Mouse (Mus musculus): ENCODE results near the gene Ccnjl. TPM values are rescaled to one million over a fixed set of nuclear protein-coding genes. Genes with fewer than 3 reads are reported as not detected.

Gene Ccnjl
- polyA plus RNA-seq, 1 experiment from 2014 or later, result 8.1 TPM

GRCm38 (mm10) chr11:43632566-43632965 is 104.0 kb downstream of the Ccnjl start:
- peaks cover 7% of the 10 kb centered on the region for H3K4me1 ChIP-seq (ENCODE audit: control insufficient read depth, insufficient read depth, low read length)
- no peak overlapping the region for H3K4me3 ChIP-seq (ENCODE audit: low read depth, low read length)
- WGBS, result 47% methylated on average over 4 of the region's 4 CpGs
- no peak overlapping the region for H3K27ac ChIP-seq (replicated peaks; ENCODE audit: low read depth, low read length)
- no peaks in the 10 kb centered on the region for H3K36me3 ChIP-seq (ENCODE audit: control insufficient read depth, insufficient read depth, low read length)
- ATAC-seq (ENCODE audit: low read depth) (no peak), DNase-seq (ENCODE audit: low spot score) (no peak)
- H3K9me3 ChIP-seq (ENCODE audit: control insufficient read depth, low read length), result no peaks in the 10 kb centered on the region
- H3K9ac ChIP-seq (ENCODE audit: low read depth, low read length), result no peak overlapping the region
- H3K27me3 ChIP-seq (replicated peaks; ENCODE audit: control insufficient read depth, insufficient read depth, low read length), result no peaks in the 10 kb centered on the region
- H3K4me2 ChIP-seq (ENCODE audit: low read depth, low read length), result no peak overlapping the region

- no peak for ATAC-seq (ENCODE audit: low read depth)
- H3K27ac ChIP-seq (replicated peaks; ENCODE audit: low read depth, low read length), result no peak overlapping the region
- 78% methylated on average over 6 of the region's 6 CpGs for WGBS
- H3K4me2 ChIP-seq (ENCODE audit: low read depth, low read length), result no peak overlapping the region
- no peak for DNase-seq (ENCODE audit: low spot score)
- H3K4me3 ChIP-seq (ENCODE audit: low read depth, low read length), result no peak overlapping the region
- H3K4me1 ChIP-seq (ENCODE audit: control insufficient read depth, insufficient read depth, low read length), result peaks cover 7% of the 10 kb centered on the region
- H3K9me3 ChIP-seq (ENCODE audit: control insufficient read depth, low read length), result no peaks in the 10 kb centered on the region
- no peak overlapping the region for H3K9ac ChIP-seq (ENCODE audit: low read depth, low read length)
- no peaks in the 10 kb centered on the region for H3K27me3 ChIP-seq (replicated peaks; ENCODE audit: control insufficient read depth, insufficient read depth, low read length)
- no peaks in the 10 kb centered on the region for H3K36me3 ChIP-seq (ENCODE audit: control insufficient read depth, insufficient read depth, low read length)
These were observed 104.6 kb downstream of the Ccnjl start for GRCm38 (mm10) chr11:43633165-43633564.

- Histone ChIP-seq H3K9me3 (ENCODE audit: control insufficient read depth, low read length) (no peaks in the 10 kb centered on the region), H3K4me2 (ENCODE audit: low read depth, low read length) (peak overlapping the region; percentile 33), H3K27me3 (replicated peaks; ENCODE audit: control insufficient read depth, insufficient read depth, low read length) (no peaks in the 10 kb centered on the region), H3K4me1 (ENCODE audit: control insufficient read depth, insufficient read depth, low read length) (peaks cover 7% of the 10 kb centered on the region), H3K27ac (replicated peaks; ENCODE audit: low read depth, low read length) (peak overlapping the region; percentile 67), H3K4me3 (ENCODE audit: low read depth, low read length) (no peak overlapping the region), H3K36me3 (ENCODE audit: control insufficient read depth, insufficient read depth, low read length) (no peaks in the 10 kb centered on the region), H3K9ac (ENCODE audit: low read depth, low read length) (peak overlapping the region; percentile 32)
- WGBS, result 19% methylated on average over 19 of the region's 19 CpGs
- ATAC-seq (ENCODE audit: low read depth) (peak; percentile 74), DNase-seq (ENCODE audit: low spot score) (peak; percentile 86)
These were observed 105.2 kb downstream of the Ccnjl start for GRCm38 (mm10) chr11:43633658-43634401.

Other genes with a start within 250 kb of the Ccnjl start
- gene Pttg1, start 102.5 kb upstream of the Ccnjl start, polyA plus RNA-seq (2014; fragmentation: Nextera tagmentation; extraction: Ambion mirVana), result 71.3 and 83.2 TPM in 2 replicates
- 46.2 and 54.1 TPM in 2 replicates for gene Slu7, start 95.0 kb upstream of the Ccnjl start, polyA plus RNA-seq (2014; fragmentation: Nextera tagmentation; extraction: Ambion mirVana)
- gene C1qtnf2, start 54.5 kb upstream of the Ccnjl start, polyA plus RNA-seq (2014; fragmentation: Nextera tagmentation; extraction: Ambion mirVana), result 32.3 and 32.7 TPM in 2 replicates
- 1.6 and 2.2 TPM in 2 replicates for gene 4933415A04Rik, start 58.3 kb downstream of the Ccnjl start, polyA plus RNA-seq (2014; fragmentation: Nextera tagmentation; extraction: Ambion mirVana)
- not detected in 2 replicates for gene Fabp6, start 72.8 kb downstream of the Ccnjl start, polyA plus RNA-seq (2014; fragmentation: Nextera tagmentation; extraction: Ambion mirVana)
- gene Pwwp2a, start 153.2 kb downstream of the Ccnjl start, polyA plus RNA-seq (2014; fragmentation: Nextera tagmentation; extraction: Ambion mirVana), result 28.3 and 31.1 TPM in 2 replicates
- gene Ttc1, start 219.2 kb downstream of the Ccnjl start, polyA plus RNA-seq (2014; fragmentation: Nextera tagmentation; extraction: Ambion mirVana), result 63.9 and 64.4 TPM in 2 replicates

Measured in embryonic facial prominence, embryonic 14.5 days (tissue).